Mouse (Mus musculus) lung, postnatal 0 days (tissue): ENCODE measurements around the gene Zfp503. TPM values are rescaled to one million over a fixed set of nuclear protein-coding genes. Genes with fewer than 3 reads are reported as not detected.

Experiments used
- ATAC-seq: fragments of 200-750 bp; cut with Nextera tagmentation; 2 replicates; pipeline ENCODE4 v1.8.0; 2017; ENCODE audit warnings: moderate library complexity
- DNase-seq: peaks from one replicate; pipeline ENCODE4 v3.0.0-alpha.2; 2016; ENCODE audit warnings: low spot score
- H3K27ac ChIP-seq: fragments of 300-500 bp; sonication (generic); 2 replicates; pipeline ENCODE4 v1.5.1; 2014; ENCODE audit warnings: antibody characterized with exemption, mild to moderate bottlenecking, low read length, mixed read lengths
- H3K27me3 ChIP-seq: fragments of 300-500 bp; sonication (generic); replicated peaks from 2 replicates; pipeline ENCODE4 v1.6.1; 2014; ENCODE audit warnings: low read length, mixed read lengths; ENCODE audit not compliant: insufficient read depth
- H3K36me3 ChIP-seq: fragments of 300-500 bp; sonication (generic); 2 replicates; pipeline ENCODE4 v1.6.1; 2014; ENCODE audit warnings: low read length, mixed read lengths; ENCODE audit not compliant: insufficient read depth
- H3K4me1 ChIP-seq: fragments of 300-500 bp; sonication (generic); 2 replicates; pipeline ENCODE4 v1.6.1; 2014; ENCODE audit warnings: antibody characterized with exemption, low read depth, low read length, mixed read lengths; ENCODE audit not compliant: insufficient read depth
- H3K4me2 ChIP-seq: fragments of 300-500 bp; sonication (generic); replicated peaks from 2 replicates; pipeline ENCODE4 v1.6.1; 2014; ENCODE audit warnings: low read depth, mild to moderate bottlenecking, low read length, moderate library complexity, mixed read lengths
- H3K4me3 ChIP-seq: fragments of 300-500 bp; sonication (generic); 2 replicates; pipeline ENCODE4 v1.5.1; 2014; ENCODE audit warnings: low read depth, low read length
- H3K9ac ChIP-seq: fragments of 300-500 bp; sonication (generic); replicated peaks from 2 replicates; pipeline ENCODE4 v1.6.1; 2014; ENCODE audit warnings: low read depth, mild to moderate bottlenecking
- H3K9me3 ChIP-seq: fragments of 300-500 bp; sonication (generic); 2 replicates; pipeline ENCODE4 v1.6.1; 2016; ENCODE audit warnings: low read length, mixed read lengths
- CTCF ChIP-seq: IDR thresholded peaks from 2 replicates; pipeline ENCODE4 v1.5.1; 2016; ENCODE audit warnings: antibody characterized with exemption, mild to moderate bottlenecking
- EP300 ChIP-seq: IDR thresholded peaks from 2 replicates; pipeline ENCODE4 v1.6.1; 2016; ENCODE audit warnings: antibody characterized with exemption, mild to moderate bottlenecking, control low read depth
- WGBS: fragments of 180-500 bp; shearing (Covaris S2); extraction: QIAGEN DNeasy Blood & Tissue Kit; methylation state at CpG from one replicate; pipeline ENCODE4 v1.1.7; 2014; 5-methylcytosine and 5-hydroxymethylcytosine counted together
- polyA plus RNA-seq: library from polyadenylated mRNA; unstranded; fragments of >200 nt; fragmentation: Nextera tagmentation; extraction: Ambion mirVana; gene quantifications from 2 replicates; pipeline ENCODE4 v1.2.1, GENCODE M21; 2015

Zfp503 gene
- polyA plus RNA-seq, 1 experiment from 2014 or later = 16.7 TPM

- DNase-seq (peak; percentile 45), ATAC-seq (no peak)
- peak overlapping the region; percentile 98 for H3K27ac ChIP-seq
- no peaks in the 10 kb centered on the region for H3K27me3 ChIP-seq
- peak overlapping the region; percentile 91 for H3K9ac ChIP-seq
- no peaks in the 10 kb centered on the region for H3K9me3 ChIP-seq
- H3K36me3 ChIP-seq = no peaks in the 10 kb centered on the region
- no peak for TF ChIP-seq CTCF
- TF ChIP-seq EP300 = no peak
- WGBS = 1% methylated on average over 36 of the region's 37 CpGs
- peak overlapping the region; percentile 89 for H3K4me3 ChIP-seq
- H3K4me2 ChIP-seq = peak overlapping the region; percentile 88
- H3K4me1 ChIP-seq = peaks cover 9% of the 10 kb centered on the region
These were observed 3.9 kb downstream of the Zfp503 start for GRCm38 (mm10) chr14:21985426-21985931.

- H3K4me1 ChIP-seq = peaks cover 9% of the 10 kb centered on the region
- ATAC-seq (no peak), DNase-seq (peak; percentile 68)
- no peak for TF ChIP-seq EP300
- TF ChIP-seq CTCF = 0 out of 2 replicates have a peak, but pooled peaks have one; percentile 12
- no peaks in the 10 kb centered on the region for H3K36me3 ChIP-seq
- peak overlapping the region; percentile 91 for H3K9ac ChIP-seq
- H3K4me2 ChIP-seq = peak overlapping the region; percentile 88
- peak overlapping the region; percentile 89 for H3K4me3 ChIP-seq
- H3K9me3 ChIP-seq = no peaks in the 10 kb centered on the region
- 4% methylated on average over 48 of the region's 49 CpGs for WGBS
- no peaks in the 10 kb centered on the region for H3K27me3 ChIP-seq
- peak overlapping the region; percentile 98 for H3K27ac ChIP-seq
These were observed 4.5 kb downstream of the Zfp503 start for GRCm38 (mm10) chr14:21984757-21985425.

- Histone ChIP-seq H3K4me1 (peaks cover 9% of the 10 kb centered on the region), H3K9me3 (no peaks in the 10 kb centered on the region), H3K36me3 (no peaks in the 10 kb centered on the region), H3K27me3 (no peaks in the 10 kb centered on the region), H3K27ac (peak overlapping the region; percentile 98), H3K4me2 (peak overlapping the region; percentile 88), H3K4me3 (peak overlapping the region; percentile 89), H3K9ac (peak overlapping the region; percentile 91)
- no peak for TF ChIP-seq EP300
- no peak for TF ChIP-seq CTCF
- peak; percentile 21 for DNase-seq
- ATAC-seq = no peak
- 10% methylated on average over 18 of the region's 18 CpGs for WGBS
These were observed 5.3 kb downstream of the Zfp503 start for GRCm38 (mm10) chr14:21983950-21984730.

DNA sequence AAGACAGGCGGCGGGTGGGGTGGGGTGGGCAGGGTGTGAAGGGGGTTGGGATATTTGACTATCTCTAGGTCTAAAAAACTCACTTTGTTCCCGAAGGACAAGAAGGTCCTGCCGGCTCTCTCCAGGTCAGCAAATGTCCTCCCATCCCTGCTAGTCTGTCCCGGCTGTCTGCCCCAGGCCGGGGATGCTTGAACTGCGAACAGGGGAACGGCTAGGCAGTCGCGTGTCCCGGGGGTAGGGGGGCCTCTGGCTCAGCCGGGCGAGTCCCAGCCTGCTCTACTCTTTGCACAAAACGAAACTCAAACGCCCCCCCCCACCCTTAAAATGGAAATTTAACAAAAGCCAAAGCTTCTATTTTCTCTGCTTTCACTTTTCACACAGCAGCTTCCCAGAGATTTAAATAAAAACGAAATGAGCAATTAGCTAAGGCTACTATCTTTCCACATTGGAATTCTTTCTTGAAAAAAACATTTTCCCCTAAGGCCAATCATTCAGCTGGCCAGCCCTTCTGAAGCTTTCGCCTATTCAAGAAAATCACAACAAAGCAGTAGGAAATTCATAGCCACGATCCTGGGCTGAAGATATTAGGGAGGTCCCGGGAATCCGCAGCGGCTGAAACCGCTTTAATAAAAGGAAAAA, 6.0 kb downstream of the Zfp503 start:
- ATAC-seq = no peak
- H3K27me3 ChIP-seq = no peaks in the 10 kb centered on the region
- peak overlapping the region; percentile 45 for H3K4me3 ChIP-seq
- peak overlapping the region; percentile 56 for H3K9ac ChIP-seq
- 5% methylated on average over 20 of the region's 22 CpGs for WGBS
- H3K4me1 ChIP-seq = peaks cover 9% of the 10 kb centered on the region
- TF ChIP-seq EP300 (no peak), CTCF (no peak)
- H3K4me2 ChIP-seq = peak overlapping the region; percentile 77
- H3K36me3 ChIP-seq = no peaks in the 10 kb centered on the region
- H3K27ac ChIP-seq = peak overlapping the region; percentile 88
- DNase-seq = peak; percentile 64
- H3K9me3 ChIP-seq = no peaks in the 10 kb centered on the region

DNA sequence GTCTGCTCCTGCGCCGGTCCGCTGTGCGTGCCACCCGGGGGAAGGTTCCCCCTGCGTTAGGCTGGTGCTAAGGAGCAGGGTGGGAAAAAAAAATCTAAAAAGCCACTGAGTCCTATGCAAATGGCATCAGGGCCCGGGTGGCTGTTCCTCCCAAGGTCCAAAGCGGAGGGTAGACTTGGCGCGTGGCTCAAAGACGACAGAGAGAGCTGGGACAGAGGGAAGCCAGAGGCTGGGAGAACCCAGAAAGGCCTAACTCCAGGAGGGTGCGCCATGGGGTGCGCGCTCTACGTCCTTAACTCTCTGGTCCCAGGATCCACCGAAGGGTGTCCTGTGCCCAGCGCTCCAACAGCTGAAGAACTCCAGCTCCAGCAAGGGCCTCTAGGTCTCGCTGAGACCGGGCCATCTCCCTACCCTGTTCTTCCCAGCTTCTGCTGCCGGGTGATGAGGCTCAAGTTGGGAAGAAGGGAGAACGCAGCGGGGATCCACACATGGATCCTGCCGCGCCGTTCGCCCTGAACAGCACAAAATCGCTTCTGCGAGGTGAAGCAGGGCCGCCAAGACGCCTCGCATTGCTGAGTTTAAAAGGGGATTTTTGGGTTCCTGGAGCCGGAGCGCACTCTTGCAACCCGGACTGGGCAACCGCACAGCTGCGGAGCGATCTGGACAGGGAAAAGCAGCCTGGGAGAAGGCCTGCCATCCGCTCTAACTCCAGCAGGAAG, 6.7 kb downstream of the Zfp503 start:
- H3K36me3 ChIP-seq = no peaks in the 10 kb centered on the region
- DNase-seq (peak; percentile 64), ATAC-seq (no peak)
- H3K4me3 ChIP-seq = peak overlapping the region; percentile 45
- peak overlapping the region; percentile 56 for H3K9ac ChIP-seq
- peaks cover 9% of the 10 kb centered on the region for H3K4me1 ChIP-seq
- WGBS = 5% methylated on average over 38 of the region's 38 CpGs
- no peaks in the 10 kb centered on the region for H3K9me3 ChIP-seq
- H3K27me3 ChIP-seq = no peaks in the 10 kb centered on the region
- TF ChIP-seq CTCF (no peak), EP300 (no peak)
- H3K4me2 ChIP-seq = peak overlapping the region; percentile 77
- peak overlapping the region; percentile 88 for H3K27ac ChIP-seq
